Mouse (Mus musculus): ENCODE data around the gene Il4ra. TPM values are rescaled to one million over a fixed set of nuclear protein-coding genes. Genes with fewer than 3 reads are reported as not detected.

Gene Il4ra
- polyA plus RNA-seq, 1 experiment from 2014 or later = 5.5 TPM

GRCm38 (mm10) chr7:125597516-125598347 lies 45.8 kb downstream of the Il4ra start:
- Histone ChIP-seq H3K4me1 (0 out of 2 replicates have a peak, but pooled peaks cover 7% of the 10 kb centered on the region), H3K9me3 (replicated peaks) (no peaks in the 10 kb centered on the region), H3K27ac (replicated peaks) (0 out of 2 replicates have a peak overlapping the region, but pooled peaks have one; percentile 3), H3K27me3 (ENCODE audit: low read depth, poor library complexity, severe bottlenecking) (no peaks in the 10 kb centered on the region), H3K36me3 (no peaks in the 10 kb centered on the region), H3K4me3 (no peak overlapping the region)
- no peak for DNase-seq (ENCODE audit: low spot score)
- WGBS = 84% methylated on average over 11 of the region's 11 CpGs

GRCm38 (mm10) chr7:125599373-125599973 lies 47.6 kb downstream of the Il4ra start:
- no peaks in the 10 kb centered on the region for H3K9me3 ChIP-seq (replicated peaks)
- no peak overlapping the region for H3K27ac ChIP-seq (replicated peaks)
- no peak for DNase-seq (ENCODE audit: low spot score)
- H3K4me3 ChIP-seq = no peak overlapping the region
- no peaks in the 10 kb centered on the region for H3K27me3 ChIP-seq (ENCODE audit: low read depth, poor library complexity, severe bottlenecking)
- H3K4me1 ChIP-seq = 0 out of 2 replicates have a peak, but pooled peaks cover 7% of the 10 kb centered on the region
- 69% methylated on average over 4 of the region's 4 CpGs for WGBS
- no peaks in the 10 kb centered on the region for H3K36me3 ChIP-seq

GRCm38 (mm10) chr7:125600136-125600535 lies 48.2 kb downstream of the Il4ra start:
- 78% methylated on average over 10 of the region's 10 CpGs for WGBS

GRCm38 (mm10) chr7:125600612-125601279 lies 48.8 kb downstream of the Il4ra start:
- DNase-seq (ENCODE audit: low spot score) = no peak
- WGBS = 52% methylated on average over 6 of the region's 6 CpGs
- H3K9me3 ChIP-seq (replicated peaks) = no peaks in the 10 kb centered on the region
- H3K4me3 ChIP-seq = no peak overlapping the region
- H3K4me1 ChIP-seq = 0 out of 2 replicates have a peak, but pooled peaks cover 7% of the 10 kb centered on the region
- H3K27me3 ChIP-seq (ENCODE audit: low read depth, poor library complexity, severe bottlenecking) = no peaks in the 10 kb centered on the region
- H3K27ac ChIP-seq (replicated peaks) = peak overlapping the region; percentile 13; the same call in 1 of the 2 replicates
- no peaks in the 10 kb centered on the region for H3K36me3 ChIP-seq

More at GRCm38 (mm10) chr7:125600136-125600535, 48.2 kb downstream of the Il4ra start:
- Histone ChIP-seq H3K36me3 (no peaks in the 10 kb centered on the region), H3K27me3 (ENCODE audit: low read depth, poor library complexity, severe bottlenecking) (no peaks in the 10 kb centered on the region), H3K4me3 (no peak overlapping the region), H3K27ac (replicated peaks) (no peak overlapping the region; the same call in 1 of the 2 replicates), H3K9me3 (replicated peaks) (no peaks in the 10 kb centered on the region), H3K4me1 (0 out of 2 replicates have a peak, but pooled peaks cover 7% of the 10 kb centered on the region)
- DNase-seq (ENCODE audit: low spot score) = no peak

- 88% methylated on average over 6 of the region's 6 CpGs for WGBS
- no peaks in the 10 kb centered on the region for H3K36me3 ChIP-seq
Observed at GRCm38 (mm10) chr7:125601280-125601670, 49.4 kb downstream of the Il4ra start.

GRCm38 (mm10) chr7:125601821-125602448 lies 50.0 kb downstream of the Il4ra start:
- 82% methylated on average over 11 of the region's 11 CpGs for WGBS
- Histone ChIP-seq H3K27me3 (ENCODE audit: low read depth, poor library complexity, severe bottlenecking) (no peaks in the 10 kb centered on the region), H3K9me3 (replicated peaks) (no peaks in the 10 kb centered on the region), H3K4me1 (0 out of 2 replicates have a peak, but pooled peaks cover 7% of the 10 kb centered on the region), H3K27ac (replicated peaks) (no peak overlapping the region), H3K4me3 (no peak overlapping the region), H3K36me3 (no peaks in the 10 kb centered on the region)
- DNase-seq (ENCODE audit: low spot score) = no peak

More at GRCm38 (mm10) chr7:125601280-125601670, 49.4 kb downstream of the Il4ra start:
- no peaks in the 10 kb centered on the region for H3K9me3 ChIP-seq (replicated peaks)
- no peak overlapping the region for H3K27ac ChIP-seq (replicated peaks)
- no peaks in the 10 kb centered on the region for H3K27me3 ChIP-seq (ENCODE audit: low read depth, poor library complexity, severe bottlenecking)
- H3K4me1 ChIP-seq = 0 out of 2 replicates have a peak, but pooled peaks cover 7% of the 10 kb centered on the region
- no peak for DNase-seq (ENCODE audit: low spot score)
- H3K4me3 ChIP-seq = no peak overlapping the region

GRCm38 (mm10) chr7:125603185-125603631 lies 51.3 kb downstream of the Il4ra start, which contains the start of gene Il21r:
Il21r (plus strand) TSS chr7:125603429.
- no peak within 1 kb of the TSS for H3K4me3 ChIP-seq
- no peak for DNase-seq (ENCODE audit: low spot score)
- no peak within 1 kb of the TSS for H3K27ac ChIP-seq (replicated peaks)
- 77% methylated on average over 11 of the region's 11 CpGs for WGBS
- H3K36me3 ChIP-seq = no peaks in the 10 kb centered on the region
- no peaks in the 10 kb centered on the region for H3K27me3 ChIP-seq (ENCODE audit: low read depth, poor library complexity, severe bottlenecking)
- H3K9me3 ChIP-seq (replicated peaks) = no peaks in the 10 kb centered on the region
- 0 out of 2 replicates have a peak, but pooled peaks cover 3% of the 10 kb centered on the region for H3K4me1 ChIP-seq

GRCm38 (mm10) chr7:125604362-125605319 lies 52.7 kb downstream of the Il4ra start:
- Histone ChIP-seq H3K4me1 (0 out of 2 replicates have a peak, but pooled peaks cover 3% of the 10 kb centered on the region), H3K27ac (replicated peaks) (no peak overlapping the region), H3K27me3 (ENCODE audit: low read depth, poor library complexity, severe bottlenecking) (no peaks in the 10 kb centered on the region), H3K36me3 (no peaks in the 10 kb centered on the region), H3K9me3 (replicated peaks) (0 out of 2 replicates have a peak, but pooled peaks cover 5% of the 10 kb centered on the region), H3K4me3 (no peak overlapping the region)
- WGBS = 86% methylated on average over 12 of the region's 12 CpGs
- DNase-seq (ENCODE audit: low spot score) = no peak

- WGBS = 70% methylated on average over 4 of the region's 4 CpGs
- Histone ChIP-seq H3K27ac (replicated peaks) (no peak overlapping the region), H3K9me3 (replicated peaks) (0 out of 2 replicates have a peak, but pooled peaks cover 5% of the 10 kb centered on the region), H3K4me1 (0 out of 2 replicates have a peak, but pooled peaks cover 3% of the 10 kb centered on the region), H3K27me3 (ENCODE audit: low read depth, poor library complexity, severe bottlenecking) (no peaks in the 10 kb centered on the region), H3K36me3 (no peaks in the 10 kb centered on the region), H3K4me3 (no peak overlapping the region)
- DNase-seq (ENCODE audit: low spot score) = no peak
Observed at GRCm38 (mm10) chr7:125605725-125606139, 53.8 kb downstream of the Il4ra start.

- 70% methylated on average over 2 of the region's 2 CpGs for WGBS
- Histone ChIP-seq H3K4me1 (no peaks in the 10 kb centered on the region), H3K27me3 (ENCODE audit: low read depth, poor library complexity, severe bottlenecking) (no peaks in the 10 kb centered on the region), H3K36me3 (no peaks in the 10 kb centered on the region), H3K27ac (replicated peaks) (no peak overlapping the region), H3K4me3 (no peak overlapping the region), H3K9me3 (replicated peaks) (0 out of 2 replicates have a peak, but pooled peaks cover 5% of the 10 kb centered on the region)
- DNase-seq (ENCODE audit: low spot score) = no peak
Observed at GRCm38 (mm10) chr7:125606265-125607164, 54.6 kb downstream of the Il4ra start.

Measured in midbrain, embryonic 10.5 days (tissue).